Mouse (Mus musculus) megakaryocyte, adult 5-6 weeks (primary cell): ENCODE measurements around the gene Ctbp1. TPM values are rescaled to one million over a fixed set of nuclear protein-coding genes. Genes with fewer than 3 reads are reported as not detected.

ENCODE experiments used
- ATAC-seq: 2 replicates; pipeline ENCODE4 v1.8.0; 2016; ENCODE audit warnings: mild to moderate bottlenecking, inconsistent platforms; ENCODE audit not compliant: poor library complexity, severe bottlenecking
- total RNA-seq, 2 experiments: library from RNA; stranded (forward) in 1 of 2; stranded (reverse) in 1 of 2; fragments of 153-499, 151-499 nt in 1 of 2; fragments of 221-1000, 200-1000 nt in 1 of 2; gene quantifications; 2 replicates each; pipeline versions ENCODE4 v1.2.3 to v1.2.4; 2015 to 2017

The Ctbp1 gene
- total RNA-seq, 2 experiments from 2014 or later: 103 to 120 TPM

GRCm38 (mm10) chr5:33245701-33246100 lies 29.1 kb downstream of the Ctbp1 start:
- no peak for ATAC-seq

GRCm38 (mm10) chr5:33244377-33244920 lies 30.3 kb downstream of the Ctbp1 start:
- ATAC-seq: no peak

GRCm38 (mm10) chr5:33239934-33240333 lies 34.9 kb downstream of the Ctbp1 start:
- ATAC-seq: no peak

- no peak for ATAC-seq
Measured at GRCm38 (mm10) chr5:33239111-33239714, 35.6 kb downstream of the Ctbp1 start.

- ATAC-seq: no peak
Measured at GRCm38 (mm10) chr5:33238256-33238645, 36.5 kb downstream of the Ctbp1 start.

- no peak for ATAC-seq
Measured at GRCm38 (mm10) chr5:33237600-33238255, 37.1 kb downstream of the Ctbp1 start.

- ATAC-seq: no peak
Measured at GRCm38 (mm10) chr5:33234391-33235031, 40.3 kb downstream of the Ctbp1 start.

GRCm38 (mm10) chr5:33232791-33233190 lies 42.0 kb downstream of the Ctbp1 start:
- ATAC-seq: no peak

- ATAC-seq: no peak
Measured at GRCm38 (mm10) chr5:33230285-33230684, 44.5 kb downstream of the Ctbp1 start.

GRCm38 (mm10) chr5:33228428-33228827 lies 46.4 kb downstream of the Ctbp1 start:
- ATAC-seq: no peak

GRCm38 (mm10) chr5:33225673-33226072 lies 49.1 kb downstream of the Ctbp1 start:
- ATAC-seq: no peak

- ATAC-seq: no peak
Measured at GRCm38 (mm10) chr5:33224491-33224890, 50.3 kb downstream of the Ctbp1 start.

GRCm38 (mm10) chr5:33222841-33223744 lies 51.7 kb downstream of the Ctbp1 start:
- ATAC-seq: no peak

- ATAC-seq: no peak
Measured at GRCm38 (mm10) chr5:33222389-33222788, 52.4 kb downstream of the Ctbp1 start.

- no peak for ATAC-seq
Measured at GRCm38 (mm10) chr5:33220350-33221044, 54.3 kb downstream of the Ctbp1 start.

- no peak for ATAC-seq
Measured at GRCm38 (mm10) chr5:33219831-33220230, 55.0 kb downstream of the Ctbp1 start.

- ATAC-seq: no peak
Measured at GRCm38 (mm10) chr5:33218746-33219449, 55.9 kb downstream of the Ctbp1 start.

GRCm38 (mm10) chr5:33218081-33218480 lies 56.7 kb downstream of the Ctbp1 start, which contains the start of gene Spon2:
Spon2 (minus strand) TSS chr5:33218455.
- no peak for ATAC-seq

GRCm38 (mm10) chr5:33217663-33218062 lies 57.1 kb downstream of the Ctbp1 start:
- ATAC-seq: no peak

GRCm38 (mm10) chr5:33214723-33215122 lies 60.1 kb downstream of the Ctbp1 start:
- ATAC-seq: no peak
